Mouse (Mus musculus) G1E (cell line): ENCODE measurements around the gene Cradd. TPM values are rescaled to one million over a fixed set of nuclear protein-coding genes. Genes with fewer than 3 reads are reported as not detected.

ENCODE experiments used
- ATAC-seq: 2 replicates; pipeline ENCODE4 v1.8.0; 2016; ENCODE audit warnings: mild to moderate bottlenecking; ENCODE audit not compliant: insufficient number of reproducible peaks, poor library complexity, low FRiP score, severe bottlenecking; ENCODE audit errors: extremely low read depth
- DNase-seq: peaks from one replicate; pipeline ENCODE4 v3.0.0; 2012; ENCODE audit warnings: low spot score
- H3K27me3 ChIP-seq: 2 replicates; pipeline ENCODE4 v1.6.1; 2012; ENCODE audit warnings: mild to moderate bottlenecking, low read length, inconsistent platforms; ENCODE audit not compliant: insufficient read depth
- H3K36me3 ChIP-seq: replicated peaks from 2 replicates; pipeline ENCODE3; 2012; ENCODE audit warnings: mild to moderate bottlenecking, inconsistent platforms
- H3K4me1 ChIP-seq: 2 replicates; pipeline ENCODE4 v1.6.1; 2012; ENCODE audit warnings: low read depth, low read length, inconsistent platforms, mixed read lengths; ENCODE audit not compliant: insufficient read depth
- H3K4me3 ChIP-seq: 2 replicates; pipeline ENCODE4 v1.5.1; 2012; ENCODE audit warnings: low read depth, mild to moderate bottlenecking, inconsistent platforms, low read length, moderate library complexity, mixed read lengths
- H3K9me3 ChIP-seq: replicated peaks from 2 replicates; pipeline ENCODE4 v1.6.1; 2012; ENCODE audit warnings: inconsistent platforms
- CTCF ChIP-seq: IDR thresholded peaks from 2 replicates; pipeline ENCODE4 v1.5.1; 2012; ENCODE audit warnings: low read depth, low read length, inconsistent platforms, mixed read lengths
- GATA1 ChIP-seq: IDR thresholded peaks from 2 replicates; pipeline ENCODE4 v1.6.1; 2012; ENCODE audit warnings: borderline replicate concordance, low read length, inconsistent platforms, mixed read lengths
- GATA2 ChIP-seq: IDR thresholded peaks from 2 replicates; pipeline ENCODE4 v1.6.1; 2012; ENCODE audit warnings: low read depth, low read length, inconsistent platforms, borderline replicate concordance
- POLR2AphosphoS5 ChIP-seq: IDR thresholded peaks from 2 replicates; pipeline ENCODE4 v1.6.1; 2012; ENCODE audit warnings: low read depth, low read length, inconsistent platforms; ENCODE audit not compliant: insufficient replicate concordance
- TAL1 ChIP-seq: conservative IDR thresholded peaks from 2 replicates; pipeline ENCODE4 v1.6.1; 2012; ENCODE audit warnings: low read depth, low read length, inconsistent platforms, mixed read lengths
- polyA plus RNA-seq: library from polyadenylated mRNA; stranded (reverse); fragments of >175 nt; gene quantifications from 2 replicates; pipeline ENCODE4 v1.2.3, GENCODE M21; 2012
- total RNA-seq, 2 experiments: library from RNA; stranded (forward) in 1 of 2; stranded (reverse) in 1 of 2; fragments of 200-1000 nt in 1 of 2; fragments of >200 nt in 1 of 2; fragmentation: Nextera tagmentation in 1 of 2; gene quantifications; 2 replicates each; pipeline ENCODE4 v1.2.3; 2014 to 2017

Gene Cradd
- total and polyA plus RNA-seq, 3 experiments, result 9.0 to 81.4 (median 22.5) TPM

DNA sequence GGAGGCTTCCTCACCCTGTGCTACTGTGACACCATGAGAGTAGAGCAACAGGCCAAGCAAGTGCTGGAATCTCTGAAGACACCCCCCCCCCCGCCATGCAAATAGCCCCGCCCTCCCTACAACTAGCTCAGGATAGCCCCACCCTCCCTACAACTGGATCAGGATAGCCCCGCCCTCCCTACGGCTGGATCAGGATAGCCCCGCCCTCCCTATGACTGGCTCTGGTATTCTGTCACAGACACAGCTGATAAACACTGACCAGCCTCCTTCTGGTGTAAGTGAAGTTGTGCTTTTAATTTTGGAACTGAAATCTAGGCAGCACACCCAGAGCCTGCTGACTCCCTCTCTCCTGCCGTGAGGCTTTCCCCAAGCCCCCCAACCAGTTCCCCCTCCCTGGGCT lies 75.6 kb downstream of the Cradd start:
- peaks cover 7% of the 10 kb centered on the region for H3K27me3 ChIP-seq
- ATAC-seq (no peak), DNase-seq (no peak)
- TF ChIP-seq GATA2, result no peak
- no peak for TF ChIP-seq POLR2AphosphoS5
- no peak for TF ChIP-seq GATA1
- TF ChIP-seq TAL1, result no peak
- TF ChIP-seq CTCF, result no peak
- no peaks in the 10 kb centered on the region for H3K9me3 ChIP-seq
- peaks cover 21% of the 10 kb centered on the region for H3K36me3 ChIP-seq
- peaks cover 44% of the 10 kb centered on the region for H3K4me1 ChIP-seq
- H3K4me3 ChIP-seq, result no peak overlapping the region

DNA sequence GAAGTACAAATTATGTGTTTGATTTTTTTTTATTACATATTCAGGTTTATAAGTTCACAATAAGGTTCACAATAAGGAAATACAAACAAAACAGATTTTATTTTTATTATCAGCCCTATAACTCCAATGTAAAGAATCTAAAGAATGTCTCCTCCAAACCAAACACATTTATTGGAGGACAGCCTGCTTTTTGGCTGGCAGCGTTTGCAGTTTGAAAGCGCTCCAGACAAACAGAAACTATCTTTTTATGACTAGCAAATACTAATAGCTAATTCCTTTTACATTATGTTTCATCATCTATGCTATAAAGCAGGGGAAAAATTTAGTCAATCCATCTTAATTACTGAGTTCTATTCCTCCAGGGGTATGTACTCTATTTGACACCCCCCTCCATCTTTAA lies 77.2 kb downstream of the Cradd start:
- ATAC-seq (no peak), DNase-seq (no peak)
- H3K4me3 ChIP-seq, result no peak overlapping the region
- peaks cover 16% of the 10 kb centered on the region for H3K36me3 ChIP-seq
- H3K9me3 ChIP-seq, result no peaks in the 10 kb centered on the region
- peaks cover 7% of the 10 kb centered on the region for H3K27me3 ChIP-seq
- TF ChIP-seq GATA1 (no peak), GATA2 (no peak), CTCF (no peak), POLR2AphosphoS5 (no peak), TAL1 (no peak)
- H3K4me1 ChIP-seq, result peaks cover 40% of the 10 kb centered on the region

DNA sequence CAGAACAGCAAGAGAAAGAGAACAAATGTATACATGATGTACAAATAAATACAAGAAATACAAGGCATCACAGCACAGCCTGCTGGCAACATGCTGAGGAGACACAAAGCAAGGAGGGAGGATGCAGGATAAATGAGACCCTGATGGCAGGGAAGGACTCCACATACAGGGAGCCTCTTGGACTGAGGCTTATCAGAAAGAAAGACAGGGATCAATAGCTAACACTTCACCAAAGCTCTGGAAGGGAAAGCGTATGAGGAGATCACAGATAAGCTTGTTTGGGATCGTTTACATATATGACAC lies 78.3 kb downstream of the Cradd start:
- H3K9me3 ChIP-seq, result no peaks in the 10 kb centered on the region
- no peak for TF ChIP-seq GATA1
- no peak for TF ChIP-seq CTCF
- TF ChIP-seq GATA2, result no peak
- TF ChIP-seq TAL1, result no peak
- no peak for TF ChIP-seq POLR2AphosphoS5
- ATAC-seq (no peak), DNase-seq (no peak)
- H3K4me1 ChIP-seq, result peaks cover 39% of the 10 kb centered on the region
- peaks cover 10% of the 10 kb centered on the region for H3K36me3 ChIP-seq
- H3K27me3 ChIP-seq, result peaks cover 7% of the 10 kb centered on the region
- H3K4me3 ChIP-seq, result no peak overlapping the region

DNA sequence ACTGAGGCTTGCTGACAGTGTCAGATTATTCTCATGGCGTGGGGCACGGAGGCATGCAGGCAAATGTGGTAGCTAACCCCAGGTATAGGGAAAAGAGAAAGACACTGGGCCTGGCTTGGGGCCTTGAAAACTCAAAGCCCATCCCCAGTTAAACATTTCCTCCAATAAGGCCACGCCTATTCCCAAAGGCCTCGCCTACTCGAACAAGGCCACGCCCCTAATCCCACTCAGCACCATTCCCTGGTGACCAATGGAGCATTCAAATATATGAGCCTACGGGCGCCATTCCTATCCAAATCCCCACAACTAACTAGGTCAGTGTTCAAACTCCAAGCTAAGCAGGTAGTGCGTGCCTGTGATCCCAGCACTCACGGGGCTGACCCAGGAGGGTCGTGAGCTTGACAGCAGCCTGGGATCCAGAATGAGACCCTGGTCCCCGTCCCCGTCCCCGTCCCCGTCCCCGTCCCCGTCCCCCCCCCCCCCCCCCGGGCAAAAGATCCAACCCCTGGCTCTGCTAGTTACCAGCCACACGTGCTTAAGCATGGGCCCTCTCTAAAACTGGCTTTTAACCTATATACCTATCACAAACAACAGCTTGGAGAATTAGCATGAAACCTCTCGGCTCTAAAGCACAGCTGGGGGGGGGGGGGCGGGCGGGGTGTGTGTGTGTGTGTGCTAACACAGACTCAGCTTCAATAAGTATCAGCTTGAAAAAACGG lies 78.8 kb downstream of the Cradd start:
- H3K9me3 ChIP-seq, result no peaks in the 10 kb centered on the region
- ATAC-seq (no peak), DNase-seq (no peak)
- peaks cover 6% of the 10 kb centered on the region for H3K36me3 ChIP-seq
- no peak overlapping the region for H3K4me3 ChIP-seq
- H3K4me1 ChIP-seq, result peaks cover 34% of the 10 kb centered on the region
- TF ChIP-seq GATA1, result no peak
- no peak for TF ChIP-seq CTCF
- TF ChIP-seq POLR2AphosphoS5, result no peak
- TF ChIP-seq TAL1, result no peak
- no peak for TF ChIP-seq GATA2
- H3K27me3 ChIP-seq, result peaks cover 4% of the 10 kb centered on the region

DNA sequence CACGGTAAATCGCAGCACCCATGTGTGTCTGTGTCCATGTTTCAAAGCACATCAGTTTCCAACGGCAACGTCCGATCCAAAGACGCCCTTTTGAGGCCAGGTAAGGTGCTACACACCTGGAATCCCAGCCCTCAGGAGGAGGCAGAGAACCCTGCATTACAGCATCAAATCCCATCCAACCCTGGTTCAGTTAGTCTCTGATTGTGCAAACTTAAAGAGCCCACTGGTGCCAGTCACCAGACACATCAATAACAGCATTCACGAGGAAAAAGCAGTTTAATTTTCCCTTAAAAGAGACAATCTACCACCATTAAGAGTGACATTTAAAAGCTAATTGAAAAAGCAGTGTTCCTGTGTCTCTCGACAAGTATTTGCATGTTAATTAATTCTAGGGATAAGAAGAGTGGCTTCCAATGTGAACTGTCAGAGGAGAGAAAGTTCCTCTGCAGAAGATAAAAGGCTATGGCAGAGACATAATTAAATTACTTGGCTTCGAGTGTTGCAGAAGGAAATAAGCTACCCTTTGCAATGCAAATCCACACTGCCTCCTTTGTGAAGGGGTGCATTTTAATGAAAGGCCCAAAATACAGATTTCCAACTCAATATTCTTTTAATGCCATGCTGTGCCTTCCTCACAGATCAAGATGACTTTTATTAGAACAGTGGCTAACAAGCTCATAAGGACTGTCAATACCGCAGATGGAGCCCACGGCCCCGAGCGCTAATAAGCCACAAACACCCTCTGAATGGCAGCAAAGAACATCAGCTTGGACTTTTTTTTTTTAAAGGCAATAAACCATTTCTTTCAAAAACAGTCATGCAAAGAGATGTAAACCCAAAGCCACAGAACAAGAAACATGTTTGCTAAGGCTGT lies 84.5 kb downstream of the Cradd start:
- no peaks in the 10 kb centered on the region for H3K9me3 ChIP-seq
- peaks cover 5% of the 10 kb centered on the region for H3K4me1 ChIP-seq
- TF ChIP-seq POLR2AphosphoS5 (no peak), CTCF (no peak), GATA2 (no peak), GATA1 (no peak), TAL1 (no peak)
- DNase-seq (no peak), ATAC-seq (no peak)
- H3K36me3 ChIP-seq, result peaks cover 6% of the 10 kb centered on the region
- H3K27me3 ChIP-seq, result peaks cover 7% of the 10 kb centered on the region
- no peak overlapping the region for H3K4me3 ChIP-seq

DNA sequence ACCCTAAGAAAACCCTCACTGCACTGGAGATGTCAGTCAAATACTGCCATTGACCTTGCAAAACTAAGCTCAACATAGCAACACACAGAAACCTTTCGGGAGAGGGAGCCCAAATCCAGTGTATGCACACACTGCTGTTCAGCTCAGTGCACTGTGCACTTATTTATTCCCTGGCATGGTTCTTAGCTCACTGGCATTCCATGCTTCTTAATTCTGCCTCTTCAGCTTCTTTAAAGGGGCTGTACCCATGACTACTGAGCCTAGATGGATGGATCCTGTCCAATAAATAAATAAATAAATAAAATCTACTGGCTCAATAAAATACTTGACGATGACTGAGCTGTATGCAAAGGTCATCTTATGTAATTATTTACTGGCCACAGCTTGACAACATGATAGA lies 85.3 kb downstream of the Cradd start:
- H3K9me3 ChIP-seq, result no peaks in the 10 kb centered on the region

More for the DNA sequence above, 85.3 kb downstream of the Cradd start:
- DNase-seq (no peak), ATAC-seq (no peak)
- peaks cover 5% of the 10 kb centered on the region for H3K36me3 ChIP-seq
- no peak overlapping the region for H3K4me3 ChIP-seq
- peaks cover 7% of the 10 kb centered on the region for H3K27me3 ChIP-seq
- H3K4me1 ChIP-seq, result peaks cover 5% of the 10 kb centered on the region
- TF ChIP-seq GATA1, result no peak
- TF ChIP-seq GATA2, result no peak
- no peak for TF ChIP-seq TAL1
- no peak for TF ChIP-seq CTCF
- no peak for TF ChIP-seq POLR2AphosphoS5
